In genomic region chr6:117888032-117888431, GRCm38 (mm10) we compare ENCODE assay signal across 22 mouse cellular contexts. TPM values are rescaled to one million over a fixed set of nuclear protein-coding genes. Genes with fewer than 3 reads are reported as not detected.
DNase-seq lines count a peak whose midpoint lies in the region; ATAC-seq and TF ChIP-seq lines count a peak whose summit lies in the region.
"Had no signal": no experiment of that assay in that cellular context is flagged by ENCODE, and none has a peak within 500 bp of the region (broad histone marks: within the 10 kb centered on the region; RNA-seq: fewer than 3 reads in every experiment).

No protein-coding gene starts in this region.

- H3K9me3 ChIP-seq in lung, embryonic 14.5 days (ENCODE audit: low read depth, low read length): no peaks in the 10 kb centered on the region
- no peaks in the 10 kb centered on the region for H3K9me3 ChIP-seq in embryonic facial prominence, embryonic 10.5 days
- no peaks in the 10 kb centered on the region for H3K9me3 ChIP-seq in liver, embryonic 11.5 days (ENCODE audit: control insufficient read depth, low read length)
- H3K9me3 ChIP-seq: kidney, embryonic 15.5 days had no signal

- no peak for TF ChIP-seq CTCF in lung, embryonic 14.5 days (IDR thresholded peaks at IDR 0.05; ENCODE audit: low read depth)

- no peak overlapping the region for H3K4me2 ChIP-seq in lung, embryonic 14.5 days
- H3K4me2 ChIP-seq in liver, embryonic 11.5 days: peak overlapping the region; percentile 58
- H3K4me2 ChIP-seq: kidney, embryonic 15.5 days had no signal

- WGBS in lung, embryonic 14.5 days: 18% methylated on average over 1 of the region's 1 CpGs
- WGBS in embryonic facial prominence, embryonic 10.5 days: 52% methylated on average over 1 of the region's 1 CpGs
- WGBS in liver, embryonic 11.5 days: 17% methylated on average over 1 of the region's 1 CpGs

- no peak for ATAC-seq in lung, embryonic 14.5 days (ENCODE audit: insufficient read depth)
- peak; percentile 40 for ATAC-seq in liver, embryonic 11.5 days (replicated peaks; ENCODE audit: low FRiP score)
- ATAC-seq: forebrain, embryonic 14.5 days; hindbrain, embryonic 16.5 days; intestine, postnatal 0 days had no signal

- intact Hi-C loops in left cerebral cortex, postnatal 14 days (cut with DNase I): no loop called here

- no peak overlapping the region for H3K27ac ChIP-seq in lung, embryonic 14.5 days (ENCODE audit: low read depth)
- peak overlapping the region; percentile 35; the same call in 1 of the 2 replicates for H3K27ac ChIP-seq in embryonic facial prominence, embryonic 10.5 days (replicated peaks)
- peak overlapping the region; percentile 94 for H3K27ac ChIP-seq in liver, embryonic 11.5 days (ENCODE audit: low read depth, low read length)
- H3K27ac ChIP-seq: kidney, embryonic 15.5 days had no signal

- H3K9ac ChIP-seq in lung, embryonic 14.5 days: peak overlapping the region; percentile 13; the same call in 1 of the 2 replicates
- H3K9ac ChIP-seq in liver, embryonic 11.5 days (ENCODE audit: low read depth, low read length): peak overlapping the region; percentile 66
- H3K9ac ChIP-seq: kidney, embryonic 15.5 days had no signal

- no peaks in the 10 kb centered on the region for H3K27me3 ChIP-seq in lung, embryonic 14.5 days (ENCODE audit: insufficient read depth, low read length)
- no peaks in the 10 kb centered on the region for H3K27me3 ChIP-seq in embryonic facial prominence, embryonic 10.5 days (replicated peaks; ENCODE audit: low read depth, poor library complexity, severe bottlenecking)
- H3K27me3 ChIP-seq in liver, embryonic 11.5 days (replicated peaks; ENCODE audit: control insufficient read depth, insufficient read depth, low read length): no peaks in the 10 kb centered on the region
- H3K27me3 ChIP-seq: kidney, embryonic 15.5 days had no signal

- no peak overlapping the region for H3K4me3 ChIP-seq in lung, embryonic 14.5 days (ENCODE audit: low read depth, low read length)
- no peak overlapping the region for H3K4me3 ChIP-seq in embryonic facial prominence, embryonic 10.5 days
- H3K4me3 ChIP-seq in liver, embryonic 11.5 days (ENCODE audit: low read depth, low read length): peak overlapping the region; percentile 37
- H3K4me3 ChIP-seq: kidney, embryonic 15.5 days had no signal

- no peak for DNase-seq in lung, embryonic 14.5 days
- DNase-seq in lung, postnatal 14 days: no peak
- DNase-seq in embryonic facial prominence, embryonic 10.5 days (ENCODE audit: low spot score): no peak
- DNase-seq in liver, embryonic 11.5 days (ENCODE audit: low spot score): no peak
- no peak for DNase-seq in spleen, postnatal 14 days (ENCODE audit: low spot score in 2 of 2)
- DNase-seq in retina, embryonic 14.5 days (ENCODE audit: low spot score): no peak
- no peak for DNase-seq in left cerebral cortex, postnatal 14 days (ENCODE audit: low spot score in 2 of 2)
- DNase-seq: cerebellum, adult 8-10 months; gastrocnemius, postnatal 14 days; heart, adult 18-20 months; heart, postnatal 36 days; lung, postnatal 10 days; right cerebral cortex, postnatal 4 days had no signal

- no peaks in the 10 kb centered on the region for H3K36me3 ChIP-seq in lung, embryonic 14.5 days (ENCODE audit: insufficient read depth)
- H3K36me3 ChIP-seq in embryonic facial prominence, embryonic 10.5 days (replicated peaks): no peaks in the 10 kb centered on the region
- no peaks in the 10 kb centered on the region for H3K36me3 ChIP-seq in liver, embryonic 11.5 days (ENCODE audit: control insufficient read depth, insufficient read depth, low read length)
- H3K36me3 ChIP-seq: kidney, embryonic 15.5 days had no signal

- H3K4me1 ChIP-seq in lung, embryonic 14.5 days (ENCODE audit: insufficient read depth): no peaks in the 10 kb centered on the region
- H3K4me1 ChIP-seq in embryonic facial prominence, embryonic 10.5 days: peaks cover 3% of the 10 kb centered on the region; the same call in 1 of the 2 replicates
- peaks cover 34% of the 10 kb centered on the region for H3K4me1 ChIP-seq in liver, embryonic 11.5 days (replicated peaks; ENCODE audit: control insufficient read depth, insufficient read depth, low read length)
- H3K4me1 ChIP-seq: kidney, embryonic 15.5 days had no signal

RNA-seq across cellular contexts. Expression of gene Hnrnpf, which starts 12.1 kb away (rescaled TPM):
- polyA plus RNA-seq in lung, embryonic 14.5 days (2014; fragmentation: Nextera tagmentation; extraction: Ambion mirVana): 803 and 809 TPM in 2 replicates
- polyA plus RNA-seq in embryonic facial prominence, embryonic 10.5 days (2016; fragmentation: Nextera tagmentation; extraction: Ambion mirVana): 874 and 878 TPM in 2 replicates
- polyA plus RNA-seq in liver, embryonic 11.5 days (2014; fragmentation: Nextera tagmentation; extraction: Ambion mirVana): 960 and 1,037 TPM in 2 replicates
- total RNA-seq in left cerebral cortex, postnatal 14 days (2021): 100 to 1,000 TPM; 123 to 145 TPM

RNA-seq across cellular contexts. Expression of gene Zfp239, which starts 26.1 kb away (rescaled TPM):
- 9.3 and 12.3 TPM in 2 replicates for polyA plus RNA-seq in lung, embryonic 14.5 days (2014; fragmentation: Nextera tagmentation; extraction: Ambion mirVana)
- polyA plus RNA-seq in embryonic facial prominence, embryonic 10.5 days (2016; fragmentation: Nextera tagmentation; extraction: Ambion mirVana): 13.1 and 13.6 TPM in 2 replicates
- 8.2 and 8.7 TPM in 2 replicates for polyA plus RNA-seq in liver, embryonic 11.5 days (2014; fragmentation: Nextera tagmentation; extraction: Ambion mirVana)
- 10 to 100 TPM; 40.2 to 46.0 TPM for total RNA-seq in left cerebral cortex, postnatal 14 days (2021)

RNA-seq across cellular contexts. Expression of gene Zfp637, which starts 47.1 kb away (rescaled TPM):
- polyA plus RNA-seq in lung, embryonic 14.5 days (2014; fragmentation: Nextera tagmentation; extraction: Ambion mirVana): 151 and 160 TPM in 2 replicates
- 115 and 127 TPM in 2 replicates for polyA plus RNA-seq in embryonic facial prominence, embryonic 10.5 days (2016; fragmentation: Nextera tagmentation; extraction: Ambion mirVana)
- polyA plus RNA-seq in liver, embryonic 11.5 days (2014; fragmentation: Nextera tagmentation; extraction: Ambion mirVana): 81.0 and 82.3 TPM in 2 replicates
- total RNA-seq in left cerebral cortex, postnatal 14 days (2021): 10 to 100 TPM; 58.4 to 58.9 TPM

RNA-seq across cellular contexts. Expression of gene Fxyd4, which starts 49.5 kb away (rescaled TPM):
- polyA plus RNA-seq in lung, embryonic 14.5 days (2014; fragmentation: Nextera tagmentation; extraction: Ambion mirVana): 3.6 and 3.9 TPM in 2 replicates
- 2.5 and 3.8 TPM in 2 replicates for polyA plus RNA-seq in embryonic facial prominence, embryonic 10.5 days (2016; fragmentation: Nextera tagmentation; extraction: Ambion mirVana)
- 1.2 and 2.1 TPM in 2 replicates for polyA plus RNA-seq in liver, embryonic 11.5 days (2014; fragmentation: Nextera tagmentation; extraction: Ambion mirVana)
- not detected for total RNA-seq in left cerebral cortex, postnatal 14 days (2021)
- total RNA-seq: gastrocnemius, postnatal 14 days; heart, adult 18-20 months; heart, postnatal 36 days; layer of hippocampus, postnatal 14 days; left cerebral cortex, postnatal 10 days; megakaryocyte-erythroid progenitor cell, adult 5-6 weeks; midbrain, postnatal 0 days had no signal
- polyA plus RNA-seq: large intestine, adult 2 months had no signal
